Mouse (Mus musculus) adrenal gland, adult (tissue): ENCODE results near the gene Fgf11.

Experiments
- DNase-seq, 2 experiments: peaks; one replicate each; pipeline ENCODE4 v3.0.0; 2022 to 2023; ENCODE audit warnings: low spot score in 1 of 2; ENCODE audit not compliant: inconsistent age in 2 of 2

The Fgf11 gene

GRCm38 (mm10) chr11:69801379-69801977 lies at the start of gene Fgf11:
Fgf11 (minus strand) TSS chr11:69801857.
- peak in 1 of 2 experiments; percentile 50 for DNase-seq

GRCm38 (mm10) chr11:69850754-69851153 lies 49.1 kb upstream of the Fgf11 start:
- peak in 1 of 2 experiments; percentile 21 for DNase-seq

DNA sequence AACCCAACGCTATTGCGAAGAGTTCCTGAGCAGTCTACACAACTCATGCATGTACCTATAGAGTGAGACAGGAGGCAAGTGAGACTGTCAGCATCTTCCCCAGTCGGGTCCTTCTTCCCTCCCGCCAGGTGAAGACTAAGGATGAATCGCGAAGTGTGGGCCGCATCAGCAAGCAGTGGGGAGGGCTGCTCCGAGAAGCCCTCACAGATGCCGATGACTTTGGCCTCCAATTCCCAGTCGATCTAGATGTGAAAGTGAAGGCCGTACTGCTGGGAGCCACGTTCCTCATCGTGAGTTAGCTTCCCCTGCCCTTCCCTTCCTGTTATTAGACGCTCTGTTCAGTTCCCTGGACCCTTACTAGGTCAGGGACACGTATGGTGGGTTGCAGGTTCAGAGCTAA lies 48.2 kb upstream of the Fgf11 start:
- peak in 1 of 2 experiments; percentile 71 for DNase-seq

- DNase-seq: peak in 1 of 2 experiments; percentile 28
Measured at GRCm38 (mm10) chr11:69849128-69849527, 47.5 kb upstream of the Fgf11 start.

- DNase-seq: no peak
Measured at GRCm38 (mm10) chr11:69848021-69848420, 46.4 kb upstream of the Fgf11 start.

DNA sequence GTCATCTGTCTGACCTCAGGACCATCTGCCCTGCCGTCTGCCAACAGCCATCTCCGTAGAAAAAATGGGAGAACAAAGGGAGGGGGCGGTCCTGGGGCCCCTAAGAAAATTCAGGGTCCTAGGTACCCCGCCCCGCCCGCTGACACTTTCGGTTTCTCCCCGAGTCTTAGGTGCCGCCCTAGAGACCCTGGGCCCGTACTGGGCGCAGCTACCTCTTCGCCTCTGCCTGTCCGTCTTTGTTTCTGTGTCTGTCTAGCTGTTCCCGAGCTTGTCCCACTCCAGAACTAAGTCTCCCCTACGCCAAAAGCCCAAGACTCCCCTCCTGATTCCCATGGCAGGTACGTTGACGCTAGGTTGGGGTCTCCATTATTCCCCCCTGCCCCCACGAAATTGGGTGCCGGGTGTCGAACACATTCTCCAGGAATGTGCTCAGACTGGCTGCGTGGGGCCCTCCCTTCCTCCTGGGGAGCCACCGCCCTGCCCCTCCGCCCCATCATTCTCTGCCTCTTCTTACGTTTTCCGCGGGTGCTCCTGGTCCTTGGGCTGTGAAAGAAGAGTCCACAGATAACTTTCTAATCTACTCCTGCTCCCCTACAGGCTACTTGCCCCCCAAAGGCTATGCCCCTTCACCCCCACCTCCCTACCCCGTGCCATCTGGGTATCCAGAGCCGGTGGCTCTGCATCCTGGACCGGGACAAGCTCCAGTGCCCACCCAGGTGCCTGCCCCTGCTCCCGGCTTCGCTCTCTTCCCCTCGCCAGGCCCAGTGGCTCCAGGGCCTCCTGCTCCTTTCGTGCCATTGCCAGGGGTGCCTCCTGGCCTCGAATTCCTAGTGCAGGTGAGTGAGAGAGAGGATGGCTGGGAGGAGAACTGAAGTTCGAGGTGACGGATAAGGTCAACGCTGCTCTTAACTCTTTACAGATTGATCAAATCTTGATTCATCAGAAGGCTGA lies 45.4 kb upstream of the Fgf11 start:
- peak in 1 of 2 experiments; percentile 79 for DNase-seq

DNA sequence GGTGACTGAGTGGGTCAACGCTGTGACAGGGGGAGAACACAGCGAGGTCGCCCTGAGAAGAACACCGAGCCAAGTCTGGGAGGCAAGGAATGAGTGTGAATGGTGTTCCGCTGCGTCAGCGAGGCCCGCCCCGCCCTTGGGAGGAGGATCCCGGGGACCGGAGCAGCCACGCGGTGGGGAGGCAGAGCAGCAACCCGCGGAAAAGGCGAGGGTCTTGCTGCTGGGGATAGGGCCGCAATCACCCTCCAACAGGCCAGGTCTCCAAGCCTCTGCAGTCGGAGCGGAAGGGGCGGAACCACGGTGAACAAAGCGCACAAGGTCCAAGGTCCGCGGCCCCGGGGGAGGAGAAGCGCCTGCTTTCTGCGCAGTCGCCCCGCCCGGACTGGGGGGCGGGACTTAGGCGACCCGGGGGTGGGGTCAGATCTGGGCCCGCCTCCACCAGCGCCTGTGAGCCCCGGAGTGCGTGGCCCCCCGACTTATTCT lies 44.6 kb upstream of the Fgf11 start, which contains the start of gene Plscr3:
Plscr3 (plus strand) TSS at position 179 of the 483 bp plus-strand sequence.
- DNase-seq: peak; percentile 94 to 98

DNA sequence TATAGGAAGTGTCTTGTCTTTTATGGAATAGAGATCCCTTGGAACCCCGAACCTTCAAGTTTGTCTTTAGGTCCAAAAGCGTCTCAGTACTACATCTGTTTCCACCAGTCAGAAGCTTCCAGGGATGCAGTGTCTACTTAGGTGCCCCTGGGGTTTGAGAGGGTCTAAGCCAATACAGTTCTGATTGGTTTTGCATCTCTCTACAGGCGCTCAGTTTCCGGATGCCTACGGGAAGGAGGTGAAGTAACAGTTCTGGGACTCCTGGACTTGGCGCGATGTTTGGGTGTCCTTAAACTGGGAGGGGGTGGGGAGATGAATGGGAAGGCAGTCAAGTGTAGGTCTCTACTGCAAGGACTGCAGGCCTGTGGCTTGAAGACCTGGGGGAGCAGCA lies 37.1 kb upstream of the Fgf11 start:
- DNase-seq: no peak

DNA sequence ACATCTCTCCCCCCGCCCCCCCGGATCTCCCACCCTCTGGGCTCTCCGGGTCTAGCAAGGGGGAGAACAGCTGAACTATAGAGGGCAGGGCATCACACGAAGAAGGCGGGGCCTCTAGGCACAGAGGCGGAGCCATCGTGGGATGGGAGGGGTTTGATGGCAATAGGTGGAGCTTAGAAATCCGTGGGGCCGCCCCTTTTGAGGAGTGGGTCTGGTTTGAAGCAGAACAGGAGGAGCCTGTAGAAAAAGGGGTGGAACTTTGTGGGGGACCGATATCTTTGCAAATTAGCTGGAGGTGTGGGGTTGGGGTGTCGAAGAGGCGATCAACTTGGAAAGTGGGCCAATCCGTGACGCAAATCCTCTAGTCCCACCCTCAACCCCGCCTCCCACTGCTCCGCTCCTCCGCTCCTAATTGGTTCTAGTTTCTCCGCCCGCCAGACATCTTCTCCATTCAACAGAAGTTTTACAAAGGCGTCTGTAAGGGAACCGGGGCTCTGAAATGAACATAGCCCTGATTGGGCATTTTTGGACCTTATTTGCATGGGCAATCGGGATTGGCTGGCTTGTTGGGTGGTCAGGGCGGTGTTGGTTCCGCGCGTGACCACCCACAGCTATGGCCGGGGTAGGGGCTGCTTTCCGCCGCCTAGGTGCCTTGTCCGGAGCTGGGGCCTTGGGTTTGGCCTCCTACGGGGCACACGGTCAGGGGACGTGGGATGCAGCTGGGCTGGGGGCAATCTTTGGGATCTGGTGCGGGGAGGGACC lies 36.5 kb upstream of the Fgf11 start, which contains the start of gene Tmem256:
Tmem256 (plus strand) TSS at position 563 of the 762 bp plus-strand sequence.
- DNase-seq: peak; percentile 97 to 99

DNA sequence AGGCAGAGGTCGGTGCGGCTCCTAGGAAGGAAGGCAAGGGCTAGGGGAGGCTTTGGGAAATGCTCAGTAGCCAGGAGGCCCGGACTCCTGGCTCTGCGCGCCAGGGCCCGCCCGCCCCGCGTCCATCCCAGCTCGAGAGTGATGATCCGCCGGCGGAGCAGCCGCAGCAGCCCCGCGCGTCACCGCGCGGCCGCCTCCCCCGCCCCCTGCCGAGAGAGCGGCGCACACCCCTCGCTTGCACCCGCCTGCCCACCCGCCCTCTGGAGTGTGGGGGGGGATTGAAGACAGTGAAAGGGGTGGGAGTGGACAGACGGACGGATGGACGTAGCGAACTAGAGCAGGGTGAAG lies 35.9 kb upstream of the Fgf11 start, which contains the start of gene Nlgn2:
Nlgn2 (minus strand) TSS at position 181 of the 348 bp plus-strand sequence.
- DNase-seq: no peak

DNA sequence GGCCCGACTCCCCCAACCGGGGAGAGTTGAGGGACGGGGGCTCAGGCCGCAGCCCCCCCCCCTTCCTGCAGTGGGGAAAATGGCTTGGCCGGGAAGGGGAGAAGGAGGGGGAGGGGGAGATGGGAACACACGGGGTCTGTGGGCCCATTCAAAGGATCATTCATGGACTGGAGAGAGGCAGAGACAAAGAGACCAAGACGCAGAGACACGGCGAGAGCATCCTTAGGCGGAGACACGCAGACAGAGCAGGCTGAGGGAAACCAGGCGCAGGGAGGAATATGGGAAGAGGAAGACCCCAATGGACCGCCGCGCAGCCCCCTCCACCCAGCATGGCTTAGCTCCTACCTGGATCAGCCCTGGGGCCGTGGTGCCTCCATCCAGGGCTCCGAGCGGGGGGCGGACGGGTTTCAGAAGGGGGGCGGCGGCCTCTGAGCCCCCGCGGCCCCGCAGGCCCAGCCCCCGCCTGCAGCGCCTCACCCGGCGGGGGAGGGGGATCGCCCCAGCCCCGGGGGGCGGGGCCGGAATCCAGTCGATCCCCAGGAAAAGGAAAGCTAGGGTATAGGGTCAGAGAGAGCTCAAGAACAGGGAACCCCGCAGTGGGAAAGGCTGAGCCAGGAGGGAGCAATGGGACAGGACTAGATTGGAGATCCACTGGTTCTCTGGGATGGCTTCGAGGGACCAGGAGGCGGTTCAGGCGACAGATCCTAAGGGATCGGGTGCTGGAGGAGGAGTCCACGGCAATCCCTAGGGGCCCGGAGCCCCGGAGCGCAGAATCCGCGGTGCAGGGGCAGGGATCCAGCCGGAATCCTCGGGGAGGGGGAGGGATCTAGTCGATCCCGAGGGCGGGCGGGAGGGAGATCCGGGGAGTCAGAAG lies 35.3 kb upstream of the Fgf11 start:
- DNase-seq: peak; percentile 65 to 83

GRCm38 (mm10) chr11:69835966-69836335 lies 34.3 kb upstream of the Fgf11 start:
- DNase-seq: no peak

DNA sequence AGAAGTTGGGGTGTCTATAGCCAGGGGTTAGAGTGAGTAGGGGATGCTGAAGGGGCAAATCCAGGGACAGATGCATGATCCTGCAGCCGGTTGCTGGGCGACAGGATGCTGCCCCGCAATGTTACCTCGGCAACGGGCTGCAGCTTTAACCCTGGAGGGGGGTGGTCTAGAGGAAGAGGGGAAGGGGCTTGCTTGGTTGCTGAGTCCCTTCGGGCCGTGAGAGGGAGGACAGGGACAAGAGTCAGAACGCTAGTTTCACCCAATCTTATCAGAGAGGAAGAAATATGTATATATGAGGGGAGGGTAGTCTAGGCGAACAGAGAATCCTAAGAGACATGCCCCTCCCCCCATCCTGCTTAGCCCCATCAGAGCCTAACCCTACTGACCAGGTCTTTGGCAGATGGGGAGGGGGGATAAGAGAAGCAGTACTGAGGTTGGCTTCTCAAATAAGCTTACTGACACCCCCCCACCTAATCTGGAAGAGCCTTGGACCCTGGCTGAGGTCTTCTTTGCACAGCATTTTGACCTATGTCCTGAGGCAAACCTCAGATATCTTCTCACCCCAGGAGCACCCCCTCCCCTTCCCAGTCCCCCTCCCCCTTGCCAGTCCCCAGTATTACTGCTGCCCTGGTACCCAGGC lies 33.8 kb upstream of the Fgf11 start:
- no peak for DNase-seq

GRCm38 (mm10) chr11:69834001-69834549 lies 32.4 kb upstream of the Fgf11 start:
- peak; percentile 52 to 69 for DNase-seq

DNA sequence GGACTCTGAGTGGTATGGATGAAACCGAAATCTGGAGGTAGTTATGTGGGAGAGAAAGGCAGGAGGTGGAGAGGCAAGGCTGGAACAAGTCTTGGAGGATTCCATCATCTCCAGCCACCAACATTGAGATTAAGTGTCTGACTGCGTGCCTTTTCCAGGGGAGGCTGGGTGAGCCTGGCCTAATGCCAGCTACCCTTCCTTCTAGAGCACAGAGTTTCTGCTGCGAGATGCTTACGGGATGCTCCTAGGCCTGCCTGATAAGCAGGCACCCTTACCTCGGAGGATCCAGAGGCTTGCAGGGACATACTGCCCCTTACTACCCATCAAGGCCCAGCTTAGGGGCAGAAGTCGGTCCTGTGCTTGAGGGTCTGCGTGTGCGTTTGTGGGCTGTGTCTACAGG lies 31.9 kb upstream of the Fgf11 start:
- DNase-seq: no peak

DNA sequence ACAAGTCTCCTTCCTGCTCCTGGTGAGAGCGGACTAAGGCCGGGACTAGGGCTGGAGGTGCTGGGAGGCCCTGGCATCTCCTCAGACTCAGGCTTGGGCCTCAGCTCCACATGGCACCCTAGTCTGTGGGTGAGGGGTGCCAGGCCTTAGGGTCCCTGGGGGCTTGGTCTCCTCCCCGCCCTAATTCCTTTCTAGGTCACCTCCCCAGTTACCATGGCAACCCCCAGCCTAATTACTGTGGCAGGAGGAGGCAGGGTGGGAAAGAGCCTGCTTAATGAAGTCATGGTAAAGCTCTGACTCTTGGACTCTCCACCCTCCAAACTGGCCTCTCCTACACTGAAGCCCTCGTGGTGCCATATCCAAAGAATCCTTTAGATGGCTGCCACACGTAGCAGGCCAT lies 27.2 kb upstream of the Fgf11 start:
- DNase-seq: no peak

DNA sequence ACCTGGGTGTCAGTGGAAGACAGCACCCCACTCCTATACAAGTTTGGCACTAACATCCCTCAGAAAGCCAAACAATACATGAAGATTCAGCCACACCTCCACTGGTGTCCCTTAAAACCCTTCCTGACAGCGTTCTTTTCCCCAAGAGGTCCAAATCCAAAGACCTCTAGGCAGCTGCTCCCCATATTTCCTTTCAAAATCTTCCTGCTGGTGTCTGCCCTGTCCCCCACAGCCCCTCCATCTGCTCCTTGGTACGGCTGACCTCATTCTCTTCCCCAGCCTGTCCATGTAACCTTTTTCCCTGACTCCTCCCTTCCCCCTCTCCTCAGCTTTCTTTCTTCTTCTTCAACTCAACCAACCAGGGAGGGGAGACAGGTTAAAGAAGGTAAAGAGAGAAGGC lies 21.8 kb upstream of the Fgf11 start:
- no peak for DNase-seq

- DNase-seq: no peak
Measured at GRCm38 (mm10) chr11:69822080-69822479, 20.4 kb upstream of the Fgf11 start, which contains the start of gene Spem1. Spem1 (minus strand) TSS chr11:69822180.

- DNase-seq: no peak
Measured at GRCm38 (mm10) chr11:69818871-69819270, 17.2 kb upstream of the Fgf11 start.
